Mouse (Mus musculus): ENCODE results near the gene Asic4. TPM values are rescaled to one million over a fixed set of nuclear protein-coding genes. Genes with fewer than 3 reads are reported as not detected.
A peak's percentile ranks its signal among the peaks of the same experiment; 100 is the strongest.

Asic4 gene
- polyA plus RNA-seq, 1 experiment from 2014 or later = 0.45 TPM

- Histone ChIP-seq H3K27me3 (ENCODE audit: insufficient read depth, low read length) (no peaks in the 10 kb centered on the region), H3K4me1 (replicated peaks; ENCODE audit: insufficient read depth, low read length) (no peaks in the 10 kb centered on the region), H3K4me3 (replicated peaks; ENCODE audit: low read depth, low read length) (no peak overlapping the region), H3K36me3 (ENCODE audit: insufficient read depth, low read length) (peaks cover 23% of the 10 kb centered on the region), H3K9me3 (replicated peaks; ENCODE audit: low read length) (no peaks in the 10 kb centered on the region), H3K27ac (no peak overlapping the region), H3K4me2 (ENCODE audit: low read length) (no peak overlapping the region), H3K9ac (ENCODE audit: low read depth, low read length) (no peak overlapping the region)
- no peak for ATAC-seq (replicated peaks; ENCODE audit: low FRiP score, low read depth)
- 86% methylated on average over 7 of the region's 7 CpGs for WGBS
- DNase-seq (ENCODE audit: low spot score) = no peak
- no peak for TF ChIP-seq CTCF (IDR thresholded peaks at IDR 0.05; ENCODE audit: low read depth)
Observed at GRCm38 (mm10) chr1:75409950-75410349, 40.3 kb upstream of the Asic4 start.

- no peak overlapping the region for H3K4me2 ChIP-seq (ENCODE audit: low read length)
- ATAC-seq (replicated peaks; ENCODE audit: low FRiP score, low read depth) (no peak), DNase-seq (ENCODE audit: low spot score) (no peak)
- TF ChIP-seq CTCF (IDR thresholded peaks at IDR 0.05; ENCODE audit: low read depth) = no peak
- H3K9me3 ChIP-seq (replicated peaks; ENCODE audit: low read length) = no peaks in the 10 kb centered on the region
- no peak overlapping the region for H3K4me3 ChIP-seq (replicated peaks; ENCODE audit: low read depth, low read length)
- no peaks in the 10 kb centered on the region for H3K4me1 ChIP-seq (replicated peaks; ENCODE audit: insufficient read depth, low read length)
- H3K27ac ChIP-seq = no peak overlapping the region
- H3K9ac ChIP-seq (ENCODE audit: low read depth, low read length) = no peak overlapping the region
- WGBS = 88% methylated on average over 3 of the region's 3 CpGs
- H3K27me3 ChIP-seq (ENCODE audit: insufficient read depth, low read length) = no peaks in the 10 kb centered on the region
- H3K36me3 ChIP-seq (ENCODE audit: insufficient read depth, low read length) = peaks cover 21% of the 10 kb centered on the region
Observed at GRCm38 (mm10) chr1:75412196-75412595, 38.0 kb upstream of the Asic4 start.

DNA sequence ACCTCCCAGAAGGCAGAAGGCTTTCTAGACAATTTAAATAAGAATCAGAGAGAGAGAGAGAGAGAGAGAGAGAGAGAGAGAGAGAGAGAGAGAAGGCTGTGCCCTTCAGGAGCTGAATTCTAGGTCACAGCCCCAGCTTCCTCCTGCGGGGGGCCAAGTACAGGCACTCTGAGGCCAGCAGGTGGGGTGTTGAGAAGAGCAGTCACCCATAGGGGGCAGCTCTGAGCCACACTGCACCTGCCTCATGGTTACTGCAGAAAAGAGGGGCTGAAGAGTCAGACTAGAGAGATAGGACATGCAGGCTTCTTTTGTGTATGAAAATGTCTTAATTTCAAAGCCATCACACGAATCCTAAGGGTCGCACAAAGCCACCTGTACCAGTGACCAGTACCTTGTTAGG lies 36.5 kb upstream of the Asic4 start:
- WGBS = 71% methylated on average over 3 of the region's 3 CpGs
- peak; percentile 64 for TF ChIP-seq CTCF (IDR thresholded peaks at IDR 0.05; ENCODE audit: low read depth)

GRCm38 (mm10) chr1:75421794-75422193 lies 28.4 kb upstream of the Asic4 start:
- ATAC-seq (replicated peaks; ENCODE audit: low FRiP score, low read depth) (no peak; the same call in 1 of the 2 replicates), DNase-seq (ENCODE audit: low spot score) (no peak)
- Histone ChIP-seq H3K4me3 (replicated peaks; ENCODE audit: low read depth, low read length) (peak overlapping the region; percentile 30), H3K9me3 (replicated peaks; ENCODE audit: low read length) (no peaks in the 10 kb centered on the region), H3K27ac (no peak overlapping the region), H3K4me1 (replicated peaks; ENCODE audit: insufficient read depth, low read length) (peaks cover 16% of the 10 kb centered on the region), H3K27me3 (ENCODE audit: insufficient read depth, low read length) (peaks cover 22% of the 10 kb centered on the region), H3K9ac (ENCODE audit: low read depth, low read length) (no peak overlapping the region), H3K36me3 (ENCODE audit: insufficient read depth, low read length) (no peaks in the 10 kb centered on the region), H3K4me2 (ENCODE audit: low read length) (0 out of 2 replicates have a peak overlapping the region, but pooled peaks have one; percentile 57)
- 31% methylated on average over 20 of the region's 20 CpGs for WGBS
- TF ChIP-seq CTCF (IDR thresholded peaks at IDR 0.05; ENCODE audit: low read depth) = no peak

More for the DNA sequence above, 36.5 kb upstream of the Asic4 start:
- no peak overlapping the region for H3K9ac ChIP-seq (ENCODE audit: low read depth, low read length)
- peaks cover 17% of the 10 kb centered on the region for H3K36me3 ChIP-seq (ENCODE audit: insufficient read depth, low read length)
- ATAC-seq (replicated peaks; ENCODE audit: low FRiP score, low read depth) (no peak), DNase-seq (ENCODE audit: low spot score) (peak; percentile 34)
- H3K4me3 ChIP-seq (replicated peaks; ENCODE audit: low read depth, low read length) = no peak overlapping the region
- H3K4me1 ChIP-seq (replicated peaks; ENCODE audit: insufficient read depth, low read length) = no peaks in the 10 kb centered on the region
- no peak overlapping the region for H3K27ac ChIP-seq
- no peak overlapping the region for H3K4me2 ChIP-seq (ENCODE audit: low read length)
- no peaks in the 10 kb centered on the region for H3K27me3 ChIP-seq (ENCODE audit: insufficient read depth, low read length)
- H3K9me3 ChIP-seq (replicated peaks; ENCODE audit: low read length) = no peaks in the 10 kb centered on the region

- Histone ChIP-seq H3K9me3 (replicated peaks; ENCODE audit: low read length) (no peaks in the 10 kb centered on the region), H3K36me3 (ENCODE audit: insufficient read depth, low read length) (no peaks in the 10 kb centered on the region), H3K27ac (no peak overlapping the region), H3K4me2 (ENCODE audit: low read length) (peak overlapping the region; percentile 57), H3K27me3 (ENCODE audit: insufficient read depth, low read length) (peaks cover 22% of the 10 kb centered on the region), H3K4me3 (replicated peaks; ENCODE audit: low read depth, low read length) (peak overlapping the region; percentile 30), H3K9ac (ENCODE audit: low read depth, low read length) (peak overlapping the region; percentile 32; the same call in 1 of the 2 replicates), H3K4me1 (replicated peaks; ENCODE audit: insufficient read depth, low read length) (peaks cover 16% of the 10 kb centered on the region)
- DNase-seq (ENCODE audit: low spot score) (no peak), ATAC-seq (replicated peaks; ENCODE audit: low FRiP score, low read depth) (peak; percentile 22; the same call in 1 of the 2 replicates)
- no peak for TF ChIP-seq CTCF (IDR thresholded peaks at IDR 0.05; ENCODE audit: low read depth)
- 10% methylated on average over 32 of the region's 32 CpGs for WGBS
Observed at GRCm38 (mm10) chr1:75422216-75422822, 27.9 kb upstream of the Asic4 start.

GRCm38 (mm10) chr1:75422823-75423471 lies 27.3 kb upstream of the Asic4 start:
- H3K36me3 ChIP-seq (ENCODE audit: insufficient read depth, low read length) = no peaks in the 10 kb centered on the region
- H3K4me3 ChIP-seq (replicated peaks; ENCODE audit: low read depth, low read length) = peak overlapping the region; percentile 30
- 3% methylated on average over 71 of the region's 71 CpGs for WGBS
- DNase-seq (ENCODE audit: low spot score) = peak; percentile 53
- ATAC-seq (replicated peaks; ENCODE audit: low FRiP score, low read depth) = peak; percentile 37
- TF ChIP-seq CTCF (IDR thresholded peaks at IDR 0.05; ENCODE audit: low read depth) = no peak
- peaks cover 16% of the 10 kb centered on the region for H3K4me1 ChIP-seq (replicated peaks; ENCODE audit: insufficient read depth, low read length)
- H3K27ac ChIP-seq = no peak overlapping the region
- peak overlapping the region; percentile 32 for H3K9ac ChIP-seq (ENCODE audit: low read depth, low read length)
- no peaks in the 10 kb centered on the region for H3K9me3 ChIP-seq (replicated peaks; ENCODE audit: low read length)
- peak overlapping the region; percentile 57 for H3K4me2 ChIP-seq (ENCODE audit: low read length)
- H3K27me3 ChIP-seq (ENCODE audit: insufficient read depth, low read length) = peaks cover 22% of the 10 kb centered on the region

Measured in kidney, postnatal 0 days (tissue).